Mouse (Mus musculus) forebrain, embryonic 16.5 days (tissue): ENCODE data around the gene Map7d1. TPM values are rescaled to one million over a fixed set of nuclear protein-coding genes. Genes with fewer than 3 reads are reported as not detected.
A peak's percentile ranks its signal among the peaks of the same experiment; 100 is the strongest.

Experiments used
- ATAC-seq: fragments of 200-750 bp; cut with Nextera tagmentation; 2 replicates; pipeline ENCODE4 v1.8.0; 2017; ENCODE audit warnings: mild to moderate bottlenecking, moderate library complexity
- H3K27ac ChIP-seq: fragments of 300-500 bp; sonication (generic); 2 replicates; pipeline ENCODE4 v1.5.1; 2014; ENCODE audit warnings: low read length, control low read depth
- H3K27me3 ChIP-seq: fragments of 300-500 bp; sonication (generic); replicated peaks from 2 replicates; pipeline ENCODE4 v1.6.1; 2014; ENCODE audit warnings: low read length; ENCODE audit not compliant: control insufficient read depth, insufficient read depth
- H3K36me3 ChIP-seq: fragments of 300-500 bp; sonication (generic); 2 replicates; pipeline ENCODE4 v1.6.1; 2014; ENCODE audit not compliant: control insufficient read depth, insufficient read depth
- H3K4me1 ChIP-seq: fragments of 300-500 bp; sonication (generic); replicated peaks from 2 replicates; pipeline ENCODE4 v1.6.1; 2014; ENCODE audit warnings: low read length; ENCODE audit not compliant: control insufficient read depth, insufficient read depth
- H3K4me2 ChIP-seq: fragments of 300-500 bp; sonication (generic); 2 replicates; pipeline ENCODE4 v1.6.1; 2014; ENCODE audit warnings: mild to moderate bottlenecking, low read length, control low read depth
- H3K4me3 ChIP-seq: fragments of 300-500 bp; sonication (generic); replicated peaks from 2 replicates; pipeline ENCODE4 v1.5.1; 2014; ENCODE audit warnings: mild to moderate bottlenecking, low read length, control low read depth
- H3K9ac ChIP-seq: fragments of 300-500 bp; sonication (generic); replicated peaks from 2 replicates; pipeline ENCODE4 v1.6.1; 2014; ENCODE audit warnings: low read depth, low read length, control low read depth
- H3K9me3 ChIP-seq: fragments of 300-500 bp; sonication (generic); 2 replicates; pipeline ENCODE4 v1.6.1; 2016; ENCODE audit warnings: low read length; ENCODE audit not compliant: control insufficient read depth
- WGBS: fragments of 180-500 bp; shearing (Covaris S2); extraction: QIAGEN DNeasy Blood & Tissue Kit; methylation state at CpG from one replicate; pipeline ENCODE4 v1.1.7; 2014; 5-methylcytosine and 5-hydroxymethylcytosine counted together
- polyA plus RNA-seq: library from polyadenylated mRNA; unstranded; fragments of >200 nt; fragmentation: Nextera tagmentation; extraction: Ambion mirVana; gene quantifications from 2 replicates; pipeline ENCODE4 v1.2.1, GENCODE M21; 2015

Gene Map7d1
- 64.7 and 68.7 TPM in 2 replicates for polyA plus RNA-seq

DNA sequence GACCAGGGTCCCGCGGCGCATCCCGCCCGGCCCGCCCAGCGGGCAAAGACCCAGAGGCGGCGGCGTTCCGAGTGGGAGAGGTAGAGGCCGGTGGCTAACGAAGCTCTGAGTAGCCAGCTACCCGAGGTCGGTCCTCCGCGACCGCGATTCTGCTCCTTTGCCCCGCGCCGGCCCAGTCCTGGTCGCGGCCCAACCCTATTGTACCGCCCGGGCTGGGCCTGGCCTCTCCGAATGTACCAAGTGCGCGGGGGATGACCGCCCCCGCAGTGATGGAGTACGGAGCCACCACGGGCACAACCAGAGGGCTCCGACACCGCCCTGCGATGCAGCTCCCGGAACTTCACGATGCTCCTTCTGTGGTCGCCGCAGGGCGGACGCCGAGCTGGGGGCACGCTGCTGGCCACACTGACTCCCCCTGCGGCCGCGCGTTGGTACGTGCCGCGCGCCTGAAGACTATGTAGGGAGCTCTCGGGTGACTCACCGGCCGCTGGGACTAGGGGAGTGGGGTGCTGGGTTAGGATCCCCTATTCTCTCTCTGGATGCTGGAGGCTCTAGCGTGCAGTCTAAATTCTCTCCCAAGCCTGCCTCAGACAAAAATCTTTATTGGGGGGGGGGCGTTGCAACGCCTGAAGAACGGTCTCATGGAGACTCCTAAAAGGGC lies at the start of gene Map7d1:
Map7d1 (minus strand) TSS at position 213 of the 661 bp plus-strand sequence.
- peak within 1 kb of the TSS; percentile 94 for H3K4me3 ChIP-seq
- peak within 1 kb of the TSS; percentile 94 for H3K9ac ChIP-seq
- peaks cover 49% of the 10 kb centered on the region for H3K4me1 ChIP-seq
- ATAC-seq: peak; percentile 85
- no peaks in the 10 kb centered on the region for H3K27me3 ChIP-seq
- under 1% methylated on average over 57 of the region's 59 CpGs for WGBS
- H3K9me3 ChIP-seq: no peaks in the 10 kb centered on the region
- peak within 1 kb of the TSS; percentile 81 for H3K27ac ChIP-seq
- H3K36me3 ChIP-seq: no peaks in the 10 kb centered on the region
- peak within 1 kb of the TSS; percentile 89 for H3K4me2 ChIP-seq

DNA sequence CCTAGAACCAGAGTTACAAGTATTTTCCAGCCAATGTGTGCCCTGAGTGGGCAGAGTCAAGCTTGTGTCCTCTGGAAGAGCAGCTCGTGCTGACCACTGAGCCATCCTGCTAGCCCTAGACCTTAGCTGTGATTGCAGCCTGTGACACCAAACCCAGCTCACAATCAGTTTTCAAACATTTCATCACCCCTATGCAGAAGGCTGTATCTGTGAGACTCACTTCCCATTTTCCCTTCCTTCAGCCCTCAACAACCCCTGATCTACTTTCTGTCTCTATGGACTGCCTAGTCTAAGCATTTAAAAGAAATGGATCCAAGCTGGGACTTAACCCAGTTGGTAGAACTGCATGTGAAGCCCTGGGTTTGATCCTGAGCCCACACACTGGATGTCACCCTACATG lies 49.3 kb upstream of the Map7d1 start:
- Histone ChIP-seq H3K27me3 (peaks cover 19% of the 10 kb centered on the region), H3K4me1 (peaks cover 13% of the 10 kb centered on the region), H3K36me3 (no peaks in the 10 kb centered on the region), H3K4me2 (no peak overlapping the region), H3K4me3 (no peak overlapping the region), H3K27ac (no peak overlapping the region), H3K9me3 (0 out of 2 replicates have a peak, but pooled peaks cover 2% of the 10 kb centered on the region), H3K9ac (no peak overlapping the region)
- 90% methylated on average over 1 of the region's 1 CpGs for WGBS
- no peak for ATAC-seq

DNA sequence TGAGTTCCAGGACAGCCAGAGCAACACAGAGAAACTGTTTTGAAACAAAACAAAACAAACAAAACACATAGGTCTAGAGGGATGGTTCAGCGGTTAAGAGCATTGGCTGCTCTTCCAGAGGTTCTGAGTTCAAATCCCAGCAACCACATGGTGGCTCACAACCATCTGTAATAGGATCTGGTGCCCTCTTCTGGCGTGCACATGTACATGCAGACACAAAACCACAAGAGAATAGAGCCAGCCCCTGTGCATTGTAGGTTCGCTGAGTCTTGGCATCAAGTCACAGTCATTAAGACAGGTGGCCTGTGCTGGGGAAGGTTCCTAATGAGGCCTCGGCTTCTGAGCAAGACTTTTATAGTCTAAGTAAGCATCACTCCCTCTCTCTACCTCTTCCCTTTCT lies 47.7 kb upstream of the Map7d1 start:
- no peak for ATAC-seq
- H3K9me3 ChIP-seq: 0 out of 2 replicates have a peak, but pooled peaks cover 2% of the 10 kb centered on the region
- no peak overlapping the region for H3K4me3 ChIP-seq
- H3K36me3 ChIP-seq: no peaks in the 10 kb centered on the region
- H3K27me3 ChIP-seq: peaks cover 34% of the 10 kb centered on the region
- no peak overlapping the region for H3K4me2 ChIP-seq
- peaks cover 9% of the 10 kb centered on the region for H3K4me1 ChIP-seq
- WGBS: 51% methylated on average over 4 of the region's 4 CpGs
- no peak overlapping the region for H3K27ac ChIP-seq
- H3K9ac ChIP-seq: no peak overlapping the region

DNA sequence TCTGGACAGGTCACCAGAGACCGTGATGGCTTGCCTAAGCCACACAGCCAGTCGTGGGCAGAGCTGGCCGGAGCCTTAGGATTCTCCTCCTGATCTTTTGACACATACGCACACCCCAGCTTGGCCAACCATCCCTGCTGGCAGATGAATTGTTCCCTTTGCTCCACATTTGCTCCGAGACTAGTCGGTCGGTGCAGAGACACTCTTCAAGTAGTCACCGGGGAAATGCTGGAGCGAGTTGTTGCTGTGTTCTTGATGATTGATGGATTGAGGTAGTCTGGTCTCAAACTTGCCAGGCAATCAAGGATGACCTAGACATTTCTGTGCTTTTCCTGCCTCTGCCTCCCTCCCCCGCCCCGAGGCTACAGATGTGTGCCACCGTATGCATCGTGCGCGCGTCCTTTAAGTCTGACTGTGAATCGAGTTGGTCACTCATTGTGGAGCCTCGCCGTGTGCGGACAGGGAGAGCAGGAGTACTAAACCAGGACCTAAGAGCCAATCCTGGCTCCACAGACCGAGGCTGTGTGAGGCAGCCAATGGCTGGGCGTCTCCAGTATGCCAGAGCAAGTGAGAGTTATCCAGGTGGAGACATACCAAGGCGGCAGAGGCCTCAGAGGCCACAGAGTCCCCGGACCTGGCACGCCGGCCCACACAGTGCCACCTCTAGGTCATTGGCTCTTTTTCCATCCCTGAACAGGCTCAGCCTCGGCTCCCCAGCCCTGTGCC lies 45.6 kb upstream of the Map7d1 start:
- 6% methylated on average over 27 of the region's 27 CpGs for WGBS
- Histone ChIP-seq H3K4me1 (peaks cover 14% of the 10 kb centered on the region), H3K27ac (no peak overlapping the region), H3K4me2 (peak overlapping the region; percentile 25), H3K4me3 (peak overlapping the region; percentile 14), H3K27me3 (peaks cover 46% of the 10 kb centered on the region), H3K9me3 (0 out of 2 replicates have a peak, but pooled peaks cover 2% of the 10 kb centered on the region), H3K9ac (no peak overlapping the region), H3K36me3 (no peaks in the 10 kb centered on the region)
- no peak for ATAC-seq

DNA sequence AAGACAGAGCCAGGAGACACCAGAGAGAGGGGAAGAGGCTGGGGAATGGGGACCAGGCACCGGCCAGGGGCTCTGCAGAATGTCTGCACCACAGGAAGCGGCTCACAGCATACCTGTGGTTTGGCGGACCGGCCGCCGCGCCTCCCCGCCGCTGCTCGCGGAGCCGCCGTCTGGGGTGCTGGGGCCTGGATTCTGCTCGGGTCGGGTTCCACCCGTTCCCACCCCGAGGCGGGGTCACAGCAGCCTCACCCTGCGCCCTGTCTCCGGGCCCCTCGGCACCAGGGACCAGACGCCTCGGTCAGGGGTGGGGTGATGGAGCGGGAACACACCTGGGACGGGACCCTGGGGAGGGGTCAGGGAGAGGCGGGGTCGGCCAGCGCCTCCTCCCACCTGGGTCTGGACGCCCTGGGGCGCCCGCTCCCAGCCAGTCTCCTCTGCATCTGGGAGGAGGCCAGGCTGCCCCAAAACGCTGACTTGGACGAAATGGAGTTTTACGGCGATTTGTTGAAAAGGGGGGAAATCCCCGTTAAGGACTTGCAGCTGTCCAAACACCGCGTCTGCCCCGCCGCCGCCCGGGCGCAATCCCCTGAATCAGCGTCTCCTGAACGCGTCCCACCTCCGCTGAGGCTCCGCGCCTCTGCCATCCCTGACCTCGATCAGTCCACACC lies 44.9 kb upstream of the Map7d1 start:
- Histone ChIP-seq H3K4me1 (peaks cover 19% of the 10 kb centered on the region), H3K4me2 (peak overlapping the region; percentile 25), H3K4me3 (peak overlapping the region; percentile 14), H3K27me3 (peaks cover 51% of the 10 kb centered on the region), H3K36me3 (no peaks in the 10 kb centered on the region), H3K9me3 (0 out of 2 replicates have a peak, but pooled peaks cover under 1% of the 10 kb centered on the region), H3K9ac (0 out of 2 replicates have a peak overlapping the region, but pooled peaks have one; percentile 9), H3K27ac (no peak overlapping the region)
- WGBS: 1% methylated on average over 46 of the region's 50 CpGs
- ATAC-seq: no peak

DNA sequence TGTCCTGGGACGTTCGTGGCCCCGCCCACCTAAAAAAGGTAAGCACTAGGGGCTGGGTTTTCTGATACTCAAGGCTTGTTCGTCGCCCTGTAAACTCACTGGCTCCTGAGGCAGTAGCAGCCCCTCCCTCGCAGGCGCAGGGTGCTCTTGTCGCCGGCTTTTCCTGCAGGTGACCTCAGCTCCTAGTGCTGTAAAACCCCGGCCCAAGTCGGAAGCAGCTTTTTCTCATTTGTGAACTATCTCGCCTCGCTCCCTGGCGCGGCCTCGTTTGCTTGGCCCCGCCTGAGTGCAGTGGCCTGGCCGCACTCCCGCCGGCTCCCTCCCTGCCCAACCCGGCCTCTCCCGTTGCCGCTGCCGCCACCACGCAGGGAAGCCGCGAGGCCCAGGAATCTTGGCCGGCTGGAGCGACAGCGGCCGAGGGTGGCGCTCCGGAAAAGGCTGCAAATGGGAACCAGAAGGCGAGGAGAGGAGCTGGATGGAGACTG lies 40.5 kb upstream of the Map7d1 start:
- Histone ChIP-seq H3K36me3 (no peaks in the 10 kb centered on the region), H3K27ac (no peak overlapping the region), H3K27me3 (peaks cover 39% of the 10 kb centered on the region), H3K9me3 (no peaks in the 10 kb centered on the region), H3K4me2 (peak overlapping the region; percentile 71), H3K4me1 (peaks cover 19% of the 10 kb centered on the region), H3K9ac (peak overlapping the region; percentile 61), H3K4me3 (peak overlapping the region; percentile 38)
- under 1% methylated on average over 34 of the region's 34 CpGs for WGBS
- peak; percentile 15; the same call in 1 of the 2 replicates for ATAC-seq

DNA sequence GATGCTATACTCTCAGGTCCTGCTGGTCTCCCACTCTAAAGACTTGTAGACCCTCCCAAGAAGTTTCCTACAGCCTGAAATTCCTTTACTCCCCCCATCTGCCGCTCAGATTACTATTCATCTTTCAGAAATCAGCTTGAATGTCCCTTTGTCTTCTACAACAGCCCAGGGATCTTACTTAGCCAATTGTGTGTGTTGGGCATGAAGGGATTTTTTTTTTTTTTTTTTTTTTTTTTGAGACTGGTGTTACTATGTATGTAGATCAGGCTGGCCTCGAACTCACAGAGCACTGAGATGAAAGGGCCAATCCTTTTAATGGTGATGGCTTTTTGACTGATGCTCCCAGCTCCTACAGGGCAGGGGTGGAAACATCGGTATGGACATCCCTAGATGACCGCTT lies 39.8 kb upstream of the Map7d1 start:
- H3K36me3 ChIP-seq: no peaks in the 10 kb centered on the region
- H3K27ac ChIP-seq: no peak overlapping the region
- no peak overlapping the region for H3K4me3 ChIP-seq
- peaks cover 13% of the 10 kb centered on the region for H3K4me1 ChIP-seq
- H3K4me2 ChIP-seq: no peak overlapping the region
- no peak overlapping the region for H3K9ac ChIP-seq
- WGBS: 37% methylated on average over 4 of the region's 4 CpGs
- peaks cover 37% of the 10 kb centered on the region for H3K27me3 ChIP-seq
- ATAC-seq: no peak
- no peaks in the 10 kb centered on the region for H3K9me3 ChIP-seq

DNA sequence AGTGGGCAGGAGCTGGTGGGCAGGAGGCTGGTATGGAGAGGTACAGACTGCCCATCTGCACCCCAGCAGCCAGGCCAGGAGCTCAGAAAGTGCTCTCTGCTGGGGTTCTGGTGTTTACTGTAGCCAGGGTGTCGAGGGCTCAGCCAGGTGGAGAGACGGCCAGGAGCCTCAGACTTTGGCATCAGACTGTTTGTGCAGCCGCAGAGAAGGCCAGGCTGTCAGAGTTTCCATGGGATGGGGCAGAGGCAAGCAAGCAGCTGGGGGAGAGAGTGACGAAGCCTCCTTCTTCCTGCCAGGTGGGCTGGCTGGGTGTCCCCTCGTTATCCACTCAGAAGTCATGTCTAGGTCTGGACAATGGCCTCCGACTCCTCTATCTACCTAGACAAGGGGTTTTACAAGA lies 39.0 kb upstream of the Map7d1 start:
- Histone ChIP-seq H3K4me1 (peaks cover 10% of the 10 kb centered on the region), H3K36me3 (no peaks in the 10 kb centered on the region), H3K27me3 (peaks cover 29% of the 10 kb centered on the region), H3K27ac (no peak overlapping the region), H3K9ac (no peak overlapping the region), H3K4me3 (no peak overlapping the region), H3K4me2 (no peak overlapping the region), H3K9me3 (no peaks in the 10 kb centered on the region)
- ATAC-seq: no peak
- WGBS: 81% methylated on average over 6 of the region's 6 CpGs

DNA sequence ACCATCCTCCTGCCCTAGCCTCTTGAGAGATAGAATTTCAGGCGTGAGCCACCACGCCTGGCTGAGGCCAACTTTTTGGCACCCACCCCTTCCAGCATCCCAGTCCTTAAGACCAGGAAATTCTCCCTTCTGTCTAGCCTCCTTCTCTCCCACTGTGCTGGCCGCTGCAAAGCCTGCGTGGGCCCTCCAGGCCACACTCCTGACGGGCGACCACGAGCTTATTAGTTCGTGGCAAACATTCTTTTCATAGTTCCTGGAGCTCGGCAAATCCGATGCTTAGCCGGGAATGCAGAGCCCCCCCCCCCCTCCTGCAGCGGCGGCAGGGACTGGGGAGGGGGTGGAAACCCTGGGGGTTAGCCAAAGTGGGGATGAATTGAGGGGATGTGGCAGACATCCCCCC lies 35.1 kb upstream of the Map7d1 start:
- peaks cover 4% of the 10 kb centered on the region; the same call in 1 of the 2 replicates for H3K4me1 ChIP-seq
- no peaks in the 10 kb centered on the region for H3K36me3 ChIP-seq
- H3K4me2 ChIP-seq: no peak overlapping the region
- WGBS: 16% methylated on average over 11 of the region's 13 CpGs
- no peak overlapping the region for H3K4me3 ChIP-seq
- peaks cover under 1% of the 10 kb centered on the region; the same call in 1 of the 2 replicates for H3K9me3 ChIP-seq
- no peak overlapping the region for H3K27ac ChIP-seq
- H3K9ac ChIP-seq: no peak overlapping the region
- no peak for ATAC-seq
- peaks cover 22% of the 10 kb centered on the region for H3K27me3 ChIP-seq
